Mouse (Mus musculus) layer of hippocampus, adult 2 months (tissue): ENCODE data around the gene Gm3646. TPM values are rescaled to one million over a fixed set of nuclear protein-coding genes. Genes with fewer than 3 reads are reported as not detected.
A peak's percentile ranks its signal among the peaks of the same experiment; 100 is the strongest.

Experiments
- DNase-seq, 2 experiments: peaks; one replicate each; pipeline ENCODE4 v3.0.0; 2022; ENCODE audit warnings: low spot score in 2 of 2
- H3K27ac ChIP-seq: fragments of 200-600 bp; 2 replicates; pipeline ENCODE4 v1.8.1; 2022
- H3K4me3 ChIP-seq: fragments of 200-600 bp; 2 replicates; pipeline ENCODE4 v1.8.1; 2022; ENCODE audit warnings: mild to moderate bottlenecking
- CTCF ChIP-seq: fragments of 200-600 bp; conservative IDR thresholded peaks from 2 replicates; pipeline ENCODE4 v1.8.1; 2022; ENCODE audit warnings: antibody characterized with exemption, mild to moderate bottlenecking, moderate library complexity
- long read RNA-seq, 2 experiments: library from polyadenylated mRNA; stranded (forward); transcript quantifications; one replicate each; pipeline ENCODE4 v2.0.0; 2021; ENCODE audit warnings: borderline mapping rate in 2 of 2
- total RNA-seq, 2 experiments: library from RNA; stranded (reverse); gene quantifications; 2 replicates each; pipeline ENCODE4 v1.2.3; 2021

Gene Gm3646
- not detected for total RNA-seq
- long read RNA-seq, experiment 1: 0 reads
- long read RNA-seq, experiment 2: 0 reads

GRCm38 (mm10) chr1:39805243-39805979 lies at the start of gene Gm3646:
TSS of gene Gm3646 (minus strand) at chr1:39805332.
- peak within 1 kb of the TSS; percentile 43; the same call in 1 of the 2 replicates for H3K27ac ChIP-seq
- no peak for TF ChIP-seq CTCF

GRCm38 (mm10) chr1:39847066-39847465 lies 41.9 kb upstream of the Gm3646 start:
- no peak for TF ChIP-seq CTCF
- H3K4me3 ChIP-seq: no peak overlapping the region
- H3K27ac ChIP-seq: no peak overlapping the region
- DNase-seq: no peak

More at GRCm38 (mm10) chr1:39805243-39805979, at the start of gene Gm3646:
- DNase-seq: peak in 1 of 2 experiments; percentile 29
- H3K4me3 ChIP-seq: no peak within 1 kb of the TSS

DNA sequence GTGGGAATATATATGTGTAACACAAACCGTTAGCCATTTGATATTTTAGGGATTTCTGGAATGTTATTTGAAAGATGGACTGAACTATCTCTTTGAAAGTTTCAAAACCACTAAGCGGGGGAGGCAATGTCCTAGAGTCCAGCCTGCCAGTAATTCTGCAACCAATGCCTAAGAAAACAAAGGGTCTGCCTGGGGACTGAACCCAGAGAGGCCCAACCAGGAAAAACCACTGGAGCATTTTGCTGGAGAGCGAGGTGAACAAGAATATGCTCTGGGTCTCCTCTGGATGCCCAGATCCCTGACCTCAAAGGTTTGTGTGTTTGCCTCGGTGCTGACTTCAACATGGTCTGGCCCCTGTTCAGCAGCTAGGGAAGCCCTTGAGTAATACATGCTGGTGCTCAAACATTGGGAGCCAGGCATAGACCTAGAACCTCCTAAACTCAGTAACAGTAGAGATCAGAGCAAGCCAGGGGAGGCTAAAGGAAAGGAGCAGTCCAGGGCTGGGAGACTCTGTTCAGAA lies 41.0 kb upstream of the Gm3646 start:
- TF ChIP-seq CTCF: no peak
- Histone ChIP-seq H3K4me3 (no peak overlapping the region), H3K27ac (no peak overlapping the region)
- DNase-seq: no peak

DNA sequence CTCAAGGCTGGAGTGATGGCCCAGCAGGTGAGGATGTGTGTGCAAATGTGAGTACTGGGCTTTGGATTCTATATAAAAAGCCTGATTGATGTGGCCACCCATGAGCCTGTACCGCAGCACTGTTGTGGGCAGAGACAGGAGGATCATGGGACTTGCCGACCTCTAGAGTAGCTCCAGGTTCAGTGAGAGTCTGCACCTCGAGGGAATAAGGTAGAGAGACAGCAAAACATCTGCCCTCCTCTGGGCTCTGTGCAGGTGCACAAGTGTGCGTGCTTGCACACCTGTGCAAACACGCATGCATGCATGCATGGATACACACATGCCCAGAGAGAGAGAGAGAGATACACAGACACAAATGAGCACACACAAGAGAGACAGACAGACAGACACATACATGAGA lies 38.2 kb upstream of the Gm3646 start:
- Histone ChIP-seq H3K27ac (no peak overlapping the region), H3K4me3 (no peak overlapping the region)
- no peak for TF ChIP-seq CTCF
- no peak for DNase-seq

- TF ChIP-seq CTCF: no peak
- Histone ChIP-seq H3K4me3 (no peak overlapping the region), H3K27ac (no peak overlapping the region)
- DNase-seq: no peak
Observed at GRCm38 (mm10) chr1:39842218-39843007, 37.3 kb upstream of the Gm3646 start.

- DNase-seq: no peak
- Histone ChIP-seq H3K4me3 (no peak overlapping the region), H3K27ac (no peak overlapping the region)
- no peak for TF ChIP-seq CTCF
Observed at GRCm38 (mm10) chr1:39840856-39841255, 35.7 kb upstream of the Gm3646 start.

- Histone ChIP-seq H3K4me3 (no peak overlapping the region), H3K27ac (no peak overlapping the region)
- TF ChIP-seq CTCF: no peak
- no peak for DNase-seq
Observed at GRCm38 (mm10) chr1:39839838-39840237, 34.7 kb upstream of the Gm3646 start.

- no peak overlapping the region for H3K27ac ChIP-seq
- DNase-seq: no peak
- H3K4me3 ChIP-seq: no peak overlapping the region
- TF ChIP-seq CTCF: no peak
Observed at GRCm38 (mm10) chr1:39839217-39839616, 34.1 kb upstream of the Gm3646 start.

GRCm38 (mm10) chr1:39838487-39839169 lies 33.5 kb upstream of the Gm3646 start:
- no peak for TF ChIP-seq CTCF
- no peak overlapping the region for H3K27ac ChIP-seq
- H3K4me3 ChIP-seq: no peak overlapping the region
- DNase-seq: peak in 1 of 2 experiments; percentile 51

DNA sequence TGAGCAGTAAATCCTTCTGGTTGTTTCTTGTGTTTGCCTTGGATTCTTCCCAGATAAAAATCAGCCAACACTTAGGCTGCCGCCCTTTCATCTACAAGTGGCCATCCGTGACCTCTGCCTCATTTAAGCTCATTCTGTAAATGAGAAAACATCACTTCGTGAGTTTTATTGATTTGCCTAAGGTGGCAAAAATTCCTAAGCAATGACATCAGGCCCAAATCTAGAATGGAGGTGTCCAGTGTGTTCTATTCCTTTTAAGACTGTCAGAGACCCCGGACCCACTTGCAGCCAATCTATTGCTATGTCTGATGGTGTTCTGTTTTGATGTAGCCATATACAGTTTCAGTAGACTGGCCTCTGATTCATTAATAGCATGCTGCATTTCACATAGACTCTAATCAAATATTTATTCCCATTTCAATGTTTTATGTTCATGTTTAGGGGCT lies 26.5 kb upstream of the Gm3646 start:
- Histone ChIP-seq H3K27ac (no peak overlapping the region), H3K4me3 (no peak overlapping the region)
- no peak for DNase-seq
- TF ChIP-seq CTCF: no peak

DNA sequence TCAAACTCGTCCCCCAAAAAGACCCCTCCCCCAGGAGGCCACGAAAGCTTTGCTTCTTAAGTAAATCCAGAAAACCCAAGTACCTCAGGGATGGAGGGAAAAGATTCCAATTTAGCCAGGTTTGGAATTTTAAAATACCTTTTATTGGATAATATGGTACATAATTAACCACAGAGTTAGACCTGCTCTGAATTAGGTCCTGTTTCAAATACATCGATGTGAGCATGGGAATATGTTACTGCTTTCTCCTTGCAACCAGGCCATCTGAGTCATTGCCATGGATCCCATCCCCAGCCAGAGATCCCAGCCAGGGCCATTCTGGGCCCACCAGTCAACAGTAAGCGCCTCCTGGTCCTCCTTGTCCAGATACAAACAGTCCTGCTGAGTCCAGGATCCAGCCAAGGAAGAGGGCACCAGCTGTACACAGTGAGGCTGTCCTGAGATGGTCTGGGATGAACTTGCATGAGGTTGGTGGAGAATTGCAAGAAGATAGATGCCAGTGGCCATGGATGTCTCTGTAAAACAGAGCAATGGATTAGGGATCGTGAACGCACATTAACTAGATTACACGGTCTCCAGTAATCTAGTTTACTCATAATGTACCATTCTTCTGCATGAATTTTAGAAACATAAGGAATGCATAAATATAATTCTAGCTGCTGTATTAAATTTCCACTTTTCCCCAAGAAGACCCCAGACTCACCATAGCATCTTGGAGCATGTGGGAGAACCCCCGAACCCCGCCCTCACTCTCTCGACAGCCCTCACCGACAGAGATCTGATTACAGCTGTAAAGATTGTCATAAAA lies 25.9 kb upstream of the Gm3646 start:
- DNase-seq: no peak
- TF ChIP-seq CTCF: no peak
- Histone ChIP-seq H3K4me3 (no peak overlapping the region), H3K27ac (no peak overlapping the region)

- no peak overlapping the region for H3K4me3 ChIP-seq
- DNase-seq: no peak
- H3K27ac ChIP-seq: no peak overlapping the region
- no peak for TF ChIP-seq CTCF
Observed at GRCm38 (mm10) chr1:39824902-39825301, 19.8 kb upstream of the Gm3646 start.
